Mouse (Mus musculus) MEL (cell line): ENCODE measurements at regions not wholly inside any gene's neighbourhood (a gene's known extent, or its start where the extent isn't known, plus 50 kb on each side); places are given as distances from the start of the nearest gene placed in this dataset.

Source experiments
- DNase-seq: peaks from one replicate; pipeline ENCODE4 v3.0.0; 2011; ENCODE audit warnings: low read depth, low spot score
- H3K27ac ChIP-seq: 2 replicates; pipeline ENCODE4 v1.5.1; 2012; ENCODE audit warnings: low read depth, mild to moderate bottlenecking, control low read depth, low read length, moderate library complexity; ENCODE audit not compliant: control insufficient read depth
- H3K27me3 ChIP-seq, 2 experiments: fragments of 150-350 bp in 1 of 2; sonication (generic) in 1 of 2; 2 replicates each; pipeline ENCODE4 v1.6.1; 2012; ENCODE audit warnings: low read length in 2 of 2, mild to moderate bottlenecking in 2 of 2, improper control_type of control experiment in 1 of 2, moderate library complexity in 1 of 2; ENCODE audit not compliant: insufficient read depth in 2 of 2, control insufficient read depth in 1 of 2
- H3K36me3 ChIP-seq, 2 experiments: 2 replicates each; pipeline ENCODE4 v1.6.1; 2012 to 2014; ENCODE audit warnings: low read length in 2 of 2, improper control_type of control experiment in 1 of 2, inconsistent platforms in 1 of 2, mild to moderate bottlenecking in 1 of 2; ENCODE audit not compliant: insufficient read depth in 2 of 2, control insufficient read depth in 1 of 2
- H3K4me1 ChIP-seq, 2 experiments: fragments of 150-350 bp in 1 of 2; sonication (generic) in 1 of 2; 2 replicates each; pipeline ENCODE4 v1.6.1; 2012; ENCODE audit warnings: low read length in 2 of 2, improper control_type of control experiment in 1 of 2, mild to moderate bottlenecking in 1 of 2; ENCODE audit not compliant: insufficient read depth in 2 of 2, control insufficient read depth in 1 of 2
- H3K4me3 ChIP-seq, 2 experiments: fragments of 150-350 bp in 1 of 2; sonication (generic) in 1 of 2; 2 replicates each; pipeline ENCODE4 v1.5.1; 2012; ENCODE audit warnings: low read depth in 2 of 2, low read length in 2 of 2, mild to moderate bottlenecking in 2 of 2, moderate library complexity in 2 of 2, control low read depth in 1 of 2, improper control_type of control experiment in 1 of 2; ENCODE audit not compliant: control insufficient read depth in 1 of 2, insufficient read depth in 1 of 2
- H3K79me2 ChIP-seq: 2 replicates; pipeline ENCODE4 v1.6.1; 2012; ENCODE audit warnings: mild to moderate bottlenecking, low read length, moderate library complexity; ENCODE audit not compliant: control insufficient read depth, poor library complexity, insufficient read depth
- H3K9ac ChIP-seq: 2 replicates; pipeline ENCODE4 v1.6.1; 2012; ENCODE audit warnings: low read depth, mild to moderate bottlenecking, control low read depth, low read length, moderate library complexity; ENCODE audit not compliant: control insufficient read depth, poor library complexity, severe bottlenecking
- H3K9me3 ChIP-seq: fragments of 150-350 bp; sonication (generic); replicated peaks from 2 replicates; pipeline ENCODE4 v1.6.1; 2012; ENCODE audit warnings: mild to moderate bottlenecking, low read length, improper control_type of control experiment, moderate library complexity; ENCODE audit not compliant: insufficient read depth
- CHD1 ChIP-seq: IDR thresholded peaks from 2 replicates; pipeline ENCODE4 v1.6.1; 2012; ENCODE audit warnings: low read depth, mild to moderate bottlenecking, inconsistent platforms, low read length, improper control_type of control experiment
- CHD2 ChIP-seq: IDR thresholded peaks from 2 replicates; pipeline ENCODE4 v1.6.1; 2011; ENCODE audit warnings: low read length, improper control_type of control experiment
- CTCF ChIP-seq, 3 experiments: IDR thresholded peaks in 2 of 3; conservative IDR thresholded peaks in 1 of 3; 2 replicates each; pipeline ENCODE4 v1.5.1; 2011 to 2012; ENCODE audit warnings: low read length in 3 of 3, low read depth in 2 of 3, mild to moderate bottlenecking in 2 of 3, improper control_type of control experiment in 1 of 3, inconsistent platforms in 1 of 3, mixed read lengths in 1 of 3, moderate library complexity in 1 of 3; ENCODE audit not compliant: control insufficient read depth in 1 of 3, insufficient read depth in 1 of 3, poor library complexity in 1 of 3, severe bottlenecking in 1 of 3
- E2F4 ChIP-seq: IDR thresholded peaks from 2 replicates; pipeline ENCODE4 v1.6.1; 2011; ENCODE audit warnings: low read depth, low read length, improper control_type of control experiment, borderline replicate concordance
- ELF1 ChIP-seq: IDR thresholded peaks from 2 replicates; pipeline ENCODE4 v1.6.1; 2014; ENCODE audit warnings: low read depth, mild to moderate bottlenecking, inconsistent platforms, low read length, improper control_type of control experiment, moderate library complexity
- ETS1 ChIP-seq: IDR thresholded peaks from 2 replicates; pipeline ENCODE4 v1.6.1; 2012; ENCODE audit warnings: low read depth, mild to moderate bottlenecking, inconsistent platforms, low read length, improper control_type of control experiment, moderate library complexity
- GATA1 ChIP-seq: IDR thresholded peaks from 2 replicates; pipeline ENCODE4 v1.6.1; 2011; ENCODE audit warnings: low read depth, low read length, improper control_type of control experiment
- HCFC1 ChIP-seq: IDR thresholded peaks from 2 replicates; pipeline ENCODE4 v1.6.1; 2012; ENCODE audit warnings: low read depth, mild to moderate bottlenecking, inconsistent platforms, low read length, improper control_type of control experiment, moderate library complexity
- JUND ChIP-seq: IDR thresholded peaks from 2 replicates; pipeline ENCODE4 v1.6.1; 2011; ENCODE audit warnings: low read depth, mild to moderate bottlenecking, improper control_type of control experiment, low read length
- KAT2A ChIP-seq: conservative IDR thresholded peaks from 2 replicates; pipeline ENCODE4 v1.6.1; 2012; ENCODE audit warnings: low read depth, low read length, improper control_type of control experiment, inconsistent platforms
- MXI1 ChIP-seq: IDR thresholded peaks from 2 replicates; pipeline ENCODE4 v1.6.1; 2011; ENCODE audit warnings: mild to moderate bottlenecking, low read depth, low read length, improper control_type of control experiment
- MYB ChIP-seq: IDR thresholded peaks from 2 replicates; pipeline ENCODE4 v1.6.1; 2011; ENCODE audit warnings: mild to moderate bottlenecking, low read depth, low read length, improper control_type of control experiment
- RCOR1 ChIP-seq: IDR thresholded peaks from 2 replicates; pipeline ENCODE4 v1.6.1; 2012; ENCODE audit warnings: low read depth, mild to moderate bottlenecking, inconsistent platforms, low read length, improper control_type of control experiment
- SIN3A ChIP-seq: IDR thresholded peaks from 2 replicates; pipeline ENCODE4 v1.6.1; 2012; ENCODE audit warnings: low read length, improper control_type of control experiment, inconsistent platforms
- SMC3 ChIP-seq: IDR thresholded peaks from 2 replicates; pipeline ENCODE4 v1.6.1; 2011; ENCODE audit warnings: low read depth, low read length, improper control_type of control experiment
- TBP ChIP-seq: IDR thresholded peaks from 2 replicates; pipeline ENCODE4 v1.8.0; 2011; ENCODE audit warnings: low read depth, low read length, improper control_type of control experiment
- UBTF ChIP-seq: IDR thresholded peaks from 2 replicates; pipeline ENCODE4 v1.6.1; 2012; ENCODE audit warnings: low read depth, mild to moderate bottlenecking, inconsistent platforms, low read length, improper control_type of control experiment, moderate library complexity, borderline replicate concordance; ENCODE audit not compliant: insufficient read depth
- USF1 ChIP-seq: IDR thresholded peaks from 2 replicates; pipeline ENCODE4 v1.6.1; 2014; ENCODE audit warnings: low read depth, mild to moderate bottlenecking, inconsistent platforms, low read length, improper control_type of control experiment, moderate library complexity
- ZC3H11A ChIP-seq: IDR thresholded peaks from 2 replicates; pipeline ENCODE4 v1.6.1; 2012; ENCODE audit warnings: low read depth, mild to moderate bottlenecking, inconsistent platforms, low read length, improper control_type of control experiment
- ZMIZ1 ChIP-seq: IDR thresholded peaks from 2 replicates; pipeline ENCODE4 v1.6.1; 2012; ENCODE audit warnings: low read depth, mild to moderate bottlenecking, inconsistent platforms, low read length, improper control_type of control experiment, moderate library complexity
- ZNF384 ChIP-seq: IDR thresholded peaks from 2 replicates; pipeline ENCODE4 v1.6.1; 2012; ENCODE audit warnings: low read depth, mild to moderate bottlenecking, inconsistent platforms, low read length, improper control_type of control experiment

DNA sequence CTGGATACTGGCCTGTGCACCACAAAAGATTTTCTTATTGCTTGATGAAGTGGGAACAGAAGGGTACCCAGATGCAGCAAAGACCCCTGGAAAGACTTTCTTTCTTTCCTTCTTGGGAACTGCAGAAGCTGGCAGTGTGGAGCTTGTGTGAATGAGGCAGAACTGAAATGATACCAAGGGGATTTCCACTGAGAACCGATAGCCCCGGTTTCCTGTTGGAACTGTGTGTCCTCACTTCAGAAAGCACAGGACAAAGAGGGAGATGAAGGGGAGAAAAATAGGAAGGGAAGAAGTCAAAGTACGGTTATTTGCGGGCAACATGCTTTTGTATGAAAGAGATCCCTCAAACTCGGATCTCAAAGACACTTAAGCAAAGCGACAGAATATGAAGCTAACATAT, 283.7 kb downstream of the Pten start:
- Histone ChIP-seq H3K36me3 (peaks cover 0 to 7% of the 10 kb centered on the region in 2 experiments; a peak in 2 of 4 replicates), H3K9me3 (no peaks in the 10 kb centered on the region), H3K27ac (no peak overlapping the region), H3K9ac (no peak overlapping the region), H3K27me3 (no peaks in the 10 kb centered on the region), H3K79me2 (no peaks in the 10 kb centered on the region), H3K4me3 (no peak overlapping the region), H3K4me1 (peaks cover 5 to 10% of the 10 kb centered on the region in 2 experiments)
- TF ChIP-seq TBP (no peak), JUND (no peak), MXI1 (no peak), ZMIZ1 (no peak), ZC3H11A (no peak), UBTF (no peak), SMC3 (no peak), MYB (no peak), RCOR1 (no peak), CHD2 (no peak), E2F4 (no peak), ZNF384 (no peak), CTCF (IDR thresholded peaks at IDR 0.05 in 2 of 3, conservative IDR thresholded peaks at IDR 0.05 in 1 of 3; ENCODE audit: control insufficient read depth in 1 of 3, insufficient read depth in 1 of 3, low read depth in 2 of 3, low read length in 3 of 3, poor library complexity in 1 of 3, severe bottlenecking in 1 of 3) (no peak), ELF1 (no peak), GATA1 (no peak), KAT2A (no peak)
- DNase-seq: no peak

GRCm38 (mm10) chr19:33042760-33043159, 285.5 kb downstream of the Pten start:
- no peak for DNase-seq

GRCm38 (mm10) chr19:33043696-33044095, 286.4 kb downstream of the Pten start:
- no peak overlapping the region for H3K27ac ChIP-seq
- TF ChIP-seq RCOR1: no peak
- no peak for TF ChIP-seq ETS1
- no peak for TF ChIP-seq CHD1
- TF ChIP-seq MYB: no peak
- TF ChIP-seq HCFC1: no peak
- TF ChIP-seq MXI1: no peak
- TF ChIP-seq KAT2A: no peak
- no peak for TF ChIP-seq ZNF384
- TF ChIP-seq USF1: no peak
- TF ChIP-seq ZC3H11A: no peak
- TF ChIP-seq CTCF (IDR thresholded peaks at IDR 0.05 in 2 of 3, conservative IDR thresholded peaks at IDR 0.05 in 1 of 3; ENCODE audit: control insufficient read depth in 1 of 3, insufficient read depth in 1 of 3, low read depth in 2 of 3, low read length in 3 of 3, poor library complexity in 1 of 3, severe bottlenecking in 1 of 3): no peak
- no peak for TF ChIP-seq SIN3A
- TF ChIP-seq, all 39 proteins: peak for 0
- Histone ChIP-seq H3K4me3 (no peak overlapping the region), H3K36me3 (peaks cover 0 to 7% of the 10 kb centered on the region in 2 experiments; a peak in 2 of 4 replicates), H3K4me1 (peaks cover 5 to 10% of the 10 kb centered on the region in 2 experiments), H3K9ac (no peak overlapping the region), H3K9me3 (no peaks in the 10 kb centered on the region), H3K79me2 (no peaks in the 10 kb centered on the region), H3K27me3 (no peaks in the 10 kb centered on the region)
- DNase-seq: no peak

More at GRCm38 (mm10) chr19:33042760-33043159, 285.5 kb downstream of the Pten start:
- Histone ChIP-seq H3K4me1 (peaks cover 5 to 10% of the 10 kb centered on the region in 2 experiments), H3K27ac (no peak overlapping the region), H3K27me3 (no peaks in the 10 kb centered on the region), H3K9ac (no peak overlapping the region), H3K36me3 (peaks cover 0 to 7% of the 10 kb centered on the region in 2 experiments; a peak in 2 of 4 replicates), H3K4me3 (no peak overlapping the region), H3K79me2 (no peaks in the 10 kb centered on the region), H3K9me3 (no peaks in the 10 kb centered on the region)
- TF ChIP-seq CHD1: no peak
- no peak for TF ChIP-seq E2F4
